Mouse (Mus musculus) ES-E14 (cell line): ENCODE measurements around the gene Flrt1. TPM values are rescaled to one million over a fixed set of nuclear protein-coding genes. Genes with fewer than 3 reads are reported as not detected.

Source experiments
- DNase-seq: peaks from one replicate; pipeline ENCODE4 v3.0.0-alpha.2; 2013; ENCODE audit warnings: low read depth, low spot score
- H3K27ac ChIP-seq: 2 replicates; pipeline ENCODE4 v1.5.1; 2012; ENCODE audit warnings: low read depth, mild to moderate bottlenecking, low read length, moderate library complexity, mixed read lengths; ENCODE audit not compliant: poor library complexity, insufficient read depth, severe bottlenecking
- H3K36me3 ChIP-seq: 2 replicates; pipeline ENCODE4 v1.6.1; 2012; ENCODE audit warnings: mild to moderate bottlenecking, low read length, moderate library complexity, mixed read lengths; ENCODE audit not compliant: control insufficient read depth, poor library complexity, insufficient read depth, severe bottlenecking
- H3K4me1 ChIP-seq, 2 experiments: fragments of 150-350 bp in 1 of 2; sonication (generic) in 1 of 2; 2 replicates each; pipeline ENCODE4 v1.6.1; 2012; ENCODE audit warnings: low read length in 2 of 2, mild to moderate bottlenecking in 1 of 2, mixed read lengths in 1 of 2; ENCODE audit not compliant: control insufficient read depth in 2 of 2, insufficient read depth in 2 of 2, poor library complexity in 1 of 2
- H3K4me3 ChIP-seq, 2 experiments: fragments of 150-350 bp in 1 of 2; sonication (generic) in 1 of 2; 2 replicates each; pipeline ENCODE4 v1.5.1; 2012; ENCODE audit warnings: low read length in 2 of 2, low read depth in 1 of 2, mild to moderate bottlenecking in 1 of 2, mixed read lengths in 1 of 2; ENCODE audit not compliant: insufficient read depth in 1 of 2, poor library complexity in 1 of 2, severe bottlenecking in 1 of 2
- H3K9ac ChIP-seq: 2 replicates; pipeline ENCODE4 v1.6.1; 2012; ENCODE audit warnings: low read depth, mild to moderate bottlenecking, low read length, mixed read lengths; ENCODE audit not compliant: poor library complexity, insufficient read depth, severe bottlenecking
- H3K9me3 ChIP-seq: fragments of 150-350 bp; sonication (generic); 2 replicates; pipeline ENCODE4 v1.6.1; 2012; ENCODE audit warnings: low read depth, mild to moderate bottlenecking, low read length; ENCODE audit not compliant: control insufficient read depth, insufficient read depth
- CHD2 ChIP-seq: IDR thresholded peaks from 2 replicates; pipeline ENCODE4 v1.6.1; 2014; ENCODE audit warnings: mild to moderate bottlenecking, low read depth, low read length, inconsistent platforms
- HCFC1 ChIP-seq: IDR thresholded peaks from 2 replicates; pipeline ENCODE4 v1.6.1; 2012; ENCODE audit warnings: low read length, inconsistent platforms, borderline replicate concordance; ENCODE audit not compliant: insufficient read depth
- MAFK ChIP-seq: IDR thresholded peaks from 2 replicates; pipeline ENCODE4 v1.6.1; 2014; ENCODE audit warnings: mild to moderate bottlenecking, low read depth, low read length, inconsistent platforms; ENCODE audit not compliant: insufficient read depth
- ZC3H11A ChIP-seq: IDR thresholded peaks from 2 replicates; pipeline ENCODE4 v1.6.1; 2012; ENCODE audit warnings: low read depth, mild to moderate bottlenecking, inconsistent platforms, low read length, borderline replicate concordance
- ZNF384 ChIP-seq: IDR thresholded peaks from 2 replicates; pipeline ENCODE4 v1.6.1; 2012; ENCODE audit warnings: low read depth, low read length, inconsistent platforms
- in situ Hi-C, 2 experiments: fragments of 600-800 bp; cut with MboI; formaldehyde crosslinking; loops; one replicate each; pipeline ENCODE4 v1.15.1; 2025; ENCODE audit warnings: low sequenced_read_pairs in 2 of 2, inconsistent platforms in 1 of 2; ENCODE audit not compliant: unreplicated experiment in 2 of 2
- total RNA-seq: library from RNA; depleted of rRNA; stranded (reverse); fragments of 300-350 nt; gene quantifications from 2 replicates; pipeline ENCODE4 v1.2.3, GENCODE M21; 2012

Gene Flrt1
- total RNA-seq, 1 experiment = 0.36 TPM

DNA sequence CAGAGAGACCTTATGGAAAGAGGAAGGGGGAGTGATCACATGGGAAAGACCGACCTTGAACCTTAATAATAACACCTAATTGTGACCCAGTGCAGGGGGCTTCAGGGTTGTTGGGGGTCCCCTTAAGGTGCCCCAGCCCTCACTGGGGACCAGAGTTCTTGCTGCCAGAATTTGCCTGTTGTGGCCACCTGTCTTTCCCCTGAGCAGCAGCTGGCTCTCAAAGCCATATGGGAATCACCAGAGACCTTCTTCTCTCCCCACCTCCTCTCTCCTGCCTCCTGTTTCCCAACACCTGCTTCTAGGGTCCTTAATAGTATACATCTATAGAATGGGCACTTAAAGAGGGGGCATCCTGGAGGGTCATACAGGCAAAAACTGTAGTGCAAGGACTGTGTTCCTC is 20.7 kb upstream of the Flrt1 start:
- H3K4me1 ChIP-seq = no peaks in the 10 kb centered on the region
- no peak for DNase-seq
- H3K4me3 ChIP-seq = no peak overlapping the region
- no peak overlapping the region for H3K27ac ChIP-seq
- H3K9me3 ChIP-seq = no peaks in the 10 kb centered on the region
- no peaks in the 10 kb centered on the region for H3K36me3 ChIP-seq
- in situ Hi-C loops = no loop called here
- H3K9ac ChIP-seq = no peak overlapping the region
- TF ChIP-seq CHD2 (no peak), ZNF384 (no peak), ZC3H11A (no peak), HCFC1 (no peak), MAFK (no peak)

DNA sequence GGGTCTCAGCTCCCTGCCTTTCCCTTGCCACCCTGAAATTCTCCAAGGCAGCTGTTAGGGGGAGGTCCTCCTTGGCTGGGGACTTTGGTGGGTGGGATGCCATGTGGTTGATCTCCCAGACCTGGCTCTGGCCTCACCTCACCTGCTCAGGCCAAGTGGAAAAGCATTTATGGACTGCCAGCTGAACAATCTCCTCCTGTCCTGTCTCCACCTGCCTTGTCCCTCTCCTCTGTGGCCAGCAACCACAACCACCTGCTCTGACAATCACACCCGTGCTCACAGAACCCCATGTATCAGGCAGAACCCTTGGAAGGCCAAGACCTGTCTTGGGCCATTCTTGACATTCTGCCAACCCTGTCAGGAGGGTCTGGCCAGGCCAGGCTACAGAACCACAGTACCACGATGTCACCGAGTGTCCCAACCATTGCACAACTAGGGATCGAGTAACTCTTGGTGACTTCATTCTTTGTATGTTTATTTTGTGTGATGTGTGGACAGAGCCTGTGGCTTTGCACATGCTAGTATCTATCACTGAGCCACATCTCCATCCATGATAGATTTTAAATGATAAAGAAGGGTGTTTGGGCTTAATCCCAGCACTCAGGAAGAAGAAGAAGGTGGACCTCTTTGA is 20.1 kb upstream of the Flrt1 start:
- no peak overlapping the region for H3K9ac ChIP-seq
- no peaks in the 10 kb centered on the region for H3K36me3 ChIP-seq
- H3K9me3 ChIP-seq = no peaks in the 10 kb centered on the region
- in situ Hi-C loops = no loop called here
- TF ChIP-seq HCFC1 (no peak), MAFK (no peak), ZNF384 (no peak), CHD2 (no peak), ZC3H11A (no peak)
- DNase-seq = no peak
- H3K4me3 ChIP-seq = no peak overlapping the region
- H3K27ac ChIP-seq = no peak overlapping the region
- H3K4me1 ChIP-seq = no peaks in the 10 kb centered on the region

DNA sequence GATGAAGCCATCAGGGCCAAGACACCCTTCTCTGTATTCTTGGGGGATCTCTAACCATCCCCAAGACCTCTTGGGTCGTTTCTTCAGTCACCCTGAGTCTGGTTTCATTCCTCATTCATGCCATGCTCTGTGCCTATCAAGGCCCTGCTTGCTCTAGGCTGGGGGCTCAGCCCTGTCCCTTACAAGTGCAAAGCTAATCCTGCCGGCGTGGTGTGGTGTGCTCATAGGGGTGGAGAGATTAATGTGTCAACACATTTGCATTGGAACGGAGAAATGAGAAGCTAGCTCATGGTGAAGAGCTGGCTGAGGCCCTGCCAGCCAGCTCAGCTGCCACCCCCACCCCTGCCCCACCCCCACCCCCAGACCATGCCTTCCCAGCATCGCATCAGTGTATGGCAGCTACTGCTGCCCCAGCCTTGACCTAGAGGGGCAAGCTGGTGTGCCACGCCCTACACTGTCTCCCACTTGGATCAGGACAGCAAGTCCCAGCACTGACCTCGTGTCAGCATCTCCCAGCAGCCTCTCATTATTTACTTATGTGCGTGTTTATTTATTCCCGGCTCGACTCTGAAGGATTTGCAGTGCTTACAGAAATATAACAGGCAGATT is 17.3 kb upstream of the Flrt1 start:
- H3K4me3 ChIP-seq = no peak overlapping the region
- no peaks in the 10 kb centered on the region for H3K36me3 ChIP-seq
- in situ Hi-C loops = no loop called here
- TF ChIP-seq HCFC1 (no peak), MAFK (no peak), CHD2 (no peak), ZC3H11A (no peak), ZNF384 (no peak)
- H3K9me3 ChIP-seq = no peaks in the 10 kb centered on the region
- no peak overlapping the region for H3K27ac ChIP-seq
- no peak overlapping the region for H3K9ac ChIP-seq
- H3K4me1 ChIP-seq = peaks cover 0 to 2% of the 10 kb centered on the region in 2 experiments; a peak in 1 of 4 replicates
- DNase-seq = no peak

DNA sequence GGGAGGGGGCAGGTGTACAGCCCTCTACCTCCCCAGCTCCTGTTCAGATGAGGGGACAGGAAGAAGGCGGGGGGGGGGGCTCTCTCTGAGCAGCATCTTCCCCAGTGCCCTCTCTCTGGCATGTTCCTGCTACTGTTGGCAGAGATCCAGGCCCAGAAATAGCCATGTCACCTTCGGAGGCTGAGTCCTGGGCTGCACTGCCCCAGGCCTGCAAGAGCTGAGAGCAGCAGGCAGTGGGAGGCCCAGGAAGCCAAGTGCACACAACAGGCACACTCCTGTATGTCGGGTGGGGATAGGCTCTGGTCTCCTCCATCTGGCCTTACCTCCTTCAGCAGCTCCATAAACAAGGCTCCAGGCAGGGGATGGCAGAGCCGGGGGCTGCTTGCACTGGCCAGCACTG is 16.7 kb upstream of the Flrt1 start:
- DNase-seq = no peak
- H3K4me1 ChIP-seq = peaks cover 0 to 3% of the 10 kb centered on the region in 2 experiments; a peak in 1 of 4 replicates
- no peaks in the 10 kb centered on the region for H3K9me3 ChIP-seq
- no peak overlapping the region for H3K27ac ChIP-seq
- no peaks in the 10 kb centered on the region for H3K36me3 ChIP-seq
- H3K4me3 ChIP-seq = no peak overlapping the region
- TF ChIP-seq HCFC1 (no peak), ZC3H11A (no peak), MAFK (no peak), CHD2 (no peak), ZNF384 (no peak)
- H3K9ac ChIP-seq = no peak overlapping the region
- in situ Hi-C loops = no loop called here
